Mouse (Mus musculus) bone marrow, adult 2 months (tissue): ENCODE data around the gene Vti1b. TPM values are rescaled to one million over a fixed set of nuclear protein-coding genes. Genes with fewer than 3 reads are reported as not detected.

Experiments used
- H3K27ac ChIP-seq: fragments of 200-500 bp; 2 replicates; pipeline ENCODE4 v1.5.1; 2012; ENCODE audit warnings: low read depth, mild to moderate bottlenecking, control low read depth, inconsistent platforms, low read length; ENCODE audit not compliant: control insufficient read depth, poor library complexity, insufficient read depth
- H3K4me1 ChIP-seq: fragments of 200-500 bp; 2 replicates; pipeline ENCODE4 v1.6.1; 2011; ENCODE audit warnings: low read length; ENCODE audit not compliant: control insufficient read depth, insufficient read depth
- H3K4me3 ChIP-seq: fragments of 200-500 bp; replicated peaks from 2 replicates; pipeline ENCODE3; 2011; ENCODE audit warnings: mild to moderate bottlenecking, low read depth, low read length, control low read depth; ENCODE audit not compliant: control insufficient read depth
- CTCF ChIP-seq: fragments of 200-500 bp; IDR thresholded peaks from 2 replicates; pipeline ENCODE4 v1.5.1; 2011; ENCODE audit warnings: low read length, control low read depth; ENCODE audit not compliant: control insufficient read depth, insufficient read depth
- POLR2A ChIP-seq: fragments of 200-500 bp; IDR thresholded peaks from 2 replicates; pipeline ENCODE4 v1.6.1; 2011; ENCODE audit warnings: low read depth, mild to moderate bottlenecking, control low read depth, low read length, borderline replicate concordance; ENCODE audit not compliant: control insufficient read depth
- WGBS: fragments of 180-500 bp; shearing (Covaris S2); methylation state at CpG from one replicate; pipeline ENCODE4 v1.1.7; 2018; 5-methylcytosine and 5-hydroxymethylcytosine counted together
- polyA plus RNA-seq: library from polyadenylated mRNA; stranded (reverse); fragments of >200 nt; gene quantifications from 2 replicates; pipeline ENCODE4 v1.2.4, GENCODE M21; 2011; ENCODE audit warnings: low replicate concordance; ENCODE audit not compliant: missing spikeins, insufficient read depth, insufficient read length

Vti1b gene
- polyA plus RNA-seq, 1 experiment, result 74.5 TPM

DNA sequence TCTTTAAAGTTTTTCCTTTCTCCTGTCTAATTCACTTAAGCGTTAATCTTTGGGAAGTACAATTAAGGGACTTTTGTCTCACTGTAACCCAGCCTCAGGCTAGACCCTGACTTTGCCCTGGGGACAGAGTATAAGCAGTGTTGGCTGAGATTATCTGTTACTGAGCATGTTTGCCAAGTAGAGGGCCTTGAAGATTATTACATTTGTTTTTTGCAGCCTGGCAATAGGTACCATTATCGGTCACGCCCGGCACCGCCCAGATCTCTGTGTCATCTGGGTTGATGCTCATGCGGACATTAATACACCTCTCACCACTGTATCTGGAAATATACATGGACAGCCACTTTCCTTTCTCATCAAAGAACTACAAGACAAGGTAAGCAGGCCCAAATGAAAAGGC lies 22.8 kb downstream of the Vti1b start:
- TF ChIP-seq POLR2A (no peak), CTCF (no peak)
- H3K4me1 ChIP-seq, result no peaks in the 10 kb centered on the region
- 94% methylated on average over 6 of the region's 6 CpGs for WGBS

DNA sequence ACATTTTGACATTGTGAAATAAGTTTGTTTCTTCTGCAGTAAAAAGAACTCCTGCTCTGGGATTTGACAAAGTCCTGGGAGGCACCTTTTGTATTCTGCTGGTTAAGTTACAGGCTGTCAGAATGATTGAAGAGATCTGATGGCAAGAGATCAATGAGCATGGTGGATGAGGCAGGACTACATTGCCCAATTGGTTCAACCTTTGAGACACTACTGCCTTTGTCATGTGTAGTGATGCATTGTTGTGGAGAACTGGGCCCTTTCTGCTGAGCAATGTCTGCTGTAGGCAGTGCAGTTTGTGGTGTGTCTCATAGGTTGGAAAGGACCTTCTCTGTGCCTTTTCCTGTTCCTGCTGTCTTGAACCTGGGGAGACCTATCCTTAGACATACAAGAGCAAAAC lies 31.1 kb downstream of the Vti1b start:
- H3K4me1 ChIP-seq, result peaks cover 3% of the 10 kb centered on the region; the same call in 1 of the 2 replicates
- no peak for TF ChIP-seq POLR2A
- TF ChIP-seq CTCF, result no peak
- no peak overlapping the region for H3K4me3 ChIP-seq
- H3K27ac ChIP-seq, result no peak overlapping the region

More for the DNA sequence above, 22.8 kb downstream of the Vti1b start:
- no peak overlapping the region for H3K27ac ChIP-seq
- H3K4me3 ChIP-seq, result no peak overlapping the region

DNA sequence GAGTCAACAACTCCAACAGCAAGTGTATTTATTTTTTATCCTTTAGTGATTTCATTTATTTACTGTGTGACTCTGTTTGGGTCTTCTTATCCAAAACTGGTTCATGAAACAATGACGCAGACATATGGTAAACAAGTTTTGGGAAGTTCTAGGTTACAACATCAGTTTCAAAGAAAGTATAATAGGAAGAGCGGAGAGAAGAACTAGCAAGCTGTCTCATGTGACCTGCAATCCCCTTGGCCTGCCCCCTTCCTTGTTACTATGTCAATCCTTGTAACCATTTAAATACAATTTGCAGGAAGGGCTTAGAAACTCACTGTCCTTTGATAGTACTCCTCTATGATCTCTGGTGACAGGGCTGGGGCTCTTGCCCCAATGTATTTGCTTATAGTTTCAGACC lies 31.7 kb downstream of the Vti1b start:
- WGBS, result 48% methylated on average over 2 of the region's 2 CpGs

DNA sequence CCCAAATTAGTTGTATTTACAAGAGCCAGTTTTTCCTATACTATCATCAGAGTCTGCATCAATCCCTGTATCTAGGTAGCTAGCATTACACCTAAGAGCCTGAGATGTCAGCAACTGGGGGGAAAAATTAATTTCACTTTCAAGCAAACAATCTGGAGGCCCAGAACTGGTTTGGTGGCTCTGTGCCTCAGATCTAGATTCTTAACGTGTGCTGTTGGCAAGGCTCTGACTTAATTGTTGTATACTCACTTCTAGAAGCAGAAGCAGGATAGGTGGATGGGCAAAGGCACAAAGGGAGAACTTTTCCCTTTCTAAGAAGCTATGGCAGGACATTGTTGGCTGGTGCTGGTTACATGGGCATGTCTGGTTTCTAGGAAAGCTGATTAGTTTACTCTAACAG lies 33.0 kb downstream of the Vti1b start:
- TF ChIP-seq POLR2A, result no peak
- TF ChIP-seq CTCF, result no peak
- no peak overlapping the region for H3K27ac ChIP-seq
- WGBS, result 48% methylated on average over 1 of the region's 1 CpGs

More for the DNA sequence above, 31.7 kb downstream of the Vti1b start:
- TF ChIP-seq POLR2A (no peak), CTCF (no peak)
- no peak overlapping the region for H3K4me3 ChIP-seq
- H3K4me1 ChIP-seq, result peaks cover 3% of the 10 kb centered on the region; the same call in 1 of the 2 replicates
- H3K27ac ChIP-seq, result no peak overlapping the region

DNA sequence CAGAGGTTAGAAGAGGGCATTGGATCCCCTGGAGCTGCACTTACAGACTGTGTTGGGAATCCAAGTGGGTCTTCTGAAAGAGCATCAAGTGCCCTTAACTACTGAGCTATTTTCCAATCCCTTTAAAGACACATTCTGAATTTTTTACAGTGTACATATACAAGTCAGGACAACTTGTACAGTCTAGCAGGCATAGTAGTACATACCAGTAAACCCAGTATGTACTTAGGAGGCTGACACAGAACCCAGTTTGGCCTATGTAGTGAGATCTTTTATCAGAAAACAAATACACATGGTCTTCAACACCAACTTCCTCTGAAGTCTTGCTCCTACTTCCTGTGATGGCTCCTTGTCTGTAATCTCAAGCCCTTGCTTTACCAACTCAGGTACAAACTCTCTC lies 33.5 kb downstream of the Vti1b start:
- Histone ChIP-seq H3K27ac (no peak overlapping the region), H3K4me3 (no peak overlapping the region), H3K4me1 (peaks cover 3% of the 10 kb centered on the region; the same call in 1 of the 2 replicates)
- TF ChIP-seq CTCF (no peak), POLR2A (no peak)

More for the DNA sequence above, 33.0 kb downstream of the Vti1b start:
- no peak overlapping the region for H3K4me3 ChIP-seq
- H3K4me1 ChIP-seq, result peaks cover 3% of the 10 kb centered on the region; the same call in 1 of the 2 replicates

DNA sequence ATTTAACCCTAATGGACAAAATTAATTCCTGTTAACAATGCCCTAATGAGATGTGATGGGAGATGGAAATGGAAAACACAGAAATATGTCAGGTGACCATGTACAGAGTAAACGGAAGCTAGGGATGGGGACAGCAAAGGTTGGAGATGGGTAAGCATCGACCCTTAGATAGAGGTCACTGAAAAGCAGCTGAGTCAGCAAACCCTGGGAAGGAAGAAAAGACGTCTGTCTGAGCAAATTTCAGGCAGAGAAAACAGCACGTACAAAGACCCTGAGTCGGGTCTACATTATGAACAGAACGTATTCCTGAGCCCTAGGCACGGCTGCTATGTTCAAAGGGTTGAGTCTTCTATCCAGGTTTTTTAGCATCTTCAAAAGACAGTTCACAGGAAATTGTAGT lies 35.5 kb downstream of the Vti1b start:
- H3K4me3 ChIP-seq, result no peak overlapping the region
- H3K27ac ChIP-seq, result no peak overlapping the region
- H3K4me1 ChIP-seq, result peaks cover 3% of the 10 kb centered on the region; the same call in 1 of the 2 replicates
- 75% methylated on average over 7 of the region's 7 CpGs for WGBS
- TF ChIP-seq CTCF (no peak), POLR2A (no peak)

DNA sequence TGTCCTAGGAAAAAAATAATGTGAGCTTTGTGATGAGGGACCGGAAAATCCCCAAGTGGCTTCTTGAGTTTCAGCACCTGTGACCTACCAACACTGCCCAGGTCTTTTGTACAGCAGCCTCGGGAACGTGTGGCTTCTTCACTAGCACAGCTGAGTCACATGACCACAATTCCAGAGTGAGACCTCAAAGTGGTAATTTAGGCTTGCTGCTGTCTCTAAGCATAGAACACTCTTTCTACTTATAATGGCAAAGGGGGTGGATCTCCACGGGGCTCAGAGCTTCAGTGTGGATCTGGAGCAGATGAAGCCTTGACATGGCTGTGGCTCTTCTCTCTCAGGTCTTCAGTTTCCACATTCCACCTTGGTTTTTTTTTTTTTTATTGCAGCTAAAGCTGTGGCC lies 37.4 kb downstream of the Vti1b start:
- 40% methylated on average over 4 of the region's 4 CpGs for WGBS
- H3K4me3 ChIP-seq, result no peak overlapping the region
- TF ChIP-seq CTCF (no peak), POLR2A (no peak)
- H3K27ac ChIP-seq, result no peak overlapping the region
- H3K4me1 ChIP-seq, result no peaks in the 10 kb centered on the region; the same call in 1 of the 2 replicates

DNA sequence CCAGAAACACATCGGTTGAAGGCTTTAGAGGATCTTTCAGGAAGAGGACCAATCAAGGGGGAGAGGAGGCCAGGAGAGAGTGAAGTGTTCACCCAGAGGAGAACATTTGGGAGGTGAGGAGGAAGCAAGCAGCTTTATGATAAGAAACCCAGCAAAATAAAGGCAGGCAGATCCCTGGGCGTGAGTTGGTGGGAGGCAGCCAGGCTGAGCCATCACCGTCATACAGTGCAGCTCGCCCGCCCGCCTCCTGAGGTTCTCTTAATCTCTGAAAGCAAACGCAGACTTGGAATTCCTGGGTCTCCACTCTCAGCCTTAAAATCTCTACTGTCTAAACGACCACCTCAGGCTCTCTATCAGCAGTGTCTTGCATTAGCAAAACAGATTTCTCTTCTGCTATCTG lies 37.8 kb downstream of the Vti1b start:
- Histone ChIP-seq H3K4me1 (no peaks in the 10 kb centered on the region; the same call in 1 of the 2 replicates), H3K4me3 (no peak overlapping the region), H3K27ac (no peak overlapping the region)
- 53% methylated on average over 8 of the region's 8 CpGs for WGBS
- TF ChIP-seq CTCF (no peak), POLR2A (no peak)
